Mouse (Mus musculus) intestine, postnatal 0 days (tissue): ENCODE measurements at regions not wholly inside any gene's neighbourhood (a gene's known extent, or its start where the extent isn't known, plus 50 kb on each side); places are given as distances from the start of the nearest gene placed in this dataset.

ENCODE experiments used
- ATAC-seq: fragments of 200-750 bp; cut with Nextera tagmentation; 2 replicates; pipeline ENCODE4 v1.8.0; 2017; ENCODE audit warnings: mild to moderate bottlenecking, moderate TSS enrichment, moderate library complexity
- H3K27ac ChIP-seq: fragments of 300-500 bp; sonication (generic); 2 replicates; pipeline ENCODE4 v1.5.1; 2014; ENCODE audit warnings: mild to moderate bottlenecking, low read depth, low read length, moderate library complexity
- H3K27me3 ChIP-seq: fragments of 300-500 bp; sonication (generic); replicated peaks from 2 replicates; pipeline ENCODE4 v1.6.1; 2014; ENCODE audit warnings: low read length, mixed read lengths; ENCODE audit not compliant: control insufficient read depth, insufficient read depth
- H3K36me3 ChIP-seq: fragments of 300-500 bp; sonication (generic); 2 replicates; pipeline ENCODE4 v1.6.1; 2014; ENCODE audit warnings: mild to moderate bottlenecking, moderate library complexity; ENCODE audit not compliant: control insufficient read depth, insufficient read depth
- H3K4me1 ChIP-seq: fragments of 300-500 bp; sonication (generic); replicated peaks from 2 replicates; pipeline ENCODE4 v1.6.1; 2014; ENCODE audit warnings: antibody characterized with exemption, low read length, mixed read lengths; ENCODE audit not compliant: control insufficient read depth, insufficient read depth
- H3K4me2 ChIP-seq: fragments of 300-500 bp; sonication (generic); replicated peaks from 2 replicates; pipeline ENCODE4 v1.6.1; 2014; ENCODE audit warnings: low read depth, mild to moderate bottlenecking, moderate library complexity
- H3K4me3 ChIP-seq: fragments of 300-500 bp; sonication (generic); 2 replicates; pipeline ENCODE4 v1.5.1; 2014; ENCODE audit warnings: low read depth, low read length
- H3K9ac ChIP-seq: fragments of 300-500 bp; sonication (generic); 2 replicates; pipeline ENCODE4 v1.6.1; 2014; ENCODE audit warnings: mild to moderate bottlenecking, low read depth, low read length
- H3K9me3 ChIP-seq: fragments of 300-500 bp; sonication (generic); 2 replicates; pipeline ENCODE4 v1.6.1; 2016; ENCODE audit warnings: mixed run types; ENCODE audit not compliant: control insufficient read depth
- CTCF ChIP-seq: sonication (generic); IDR thresholded peaks from 2 replicates; pipeline ENCODE4 v1.5.1; 2016; ENCODE audit warnings: low read depth, mild to moderate bottlenecking, control low read depth, antibody characterized with exemption, moderate library complexity
- WGBS: fragments of 180-500 bp; shearing (Covaris S2); extraction: QIAGEN DNeasy Blood & Tissue Kit; methylation state at CpG from one replicate; pipeline ENCODE4 v1.1.7; 2014; 5-methylcytosine and 5-hydroxymethylcytosine counted together

DNA sequence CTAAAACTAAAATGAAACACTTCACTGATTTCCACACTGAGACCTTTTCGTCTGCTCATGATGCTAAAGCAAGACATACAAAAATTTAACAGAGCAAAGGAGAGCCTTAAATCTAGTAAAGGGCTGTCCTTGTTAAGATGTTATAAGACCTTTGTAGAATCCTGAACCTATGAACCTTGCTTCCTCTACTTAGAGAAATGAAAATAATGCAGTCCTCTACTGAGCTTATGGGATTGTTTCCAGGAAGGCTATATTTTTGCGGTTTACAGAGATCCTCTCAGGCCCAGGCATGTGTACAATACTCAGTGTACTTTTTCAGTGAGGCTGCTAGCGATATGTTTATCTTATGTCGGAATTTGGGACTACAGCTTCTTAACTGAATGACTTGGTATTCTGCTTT lies 558.5 kb upstream of the Flrt2 start:
- H3K4me1 ChIP-seq: no peaks in the 10 kb centered on the region
- H3K4me2 ChIP-seq: no peak overlapping the region
- no peaks in the 10 kb centered on the region for H3K27me3 ChIP-seq
- no peak overlapping the region for H3K27ac ChIP-seq
- H3K36me3 ChIP-seq: no peaks in the 10 kb centered on the region
- 66% methylated on average over 4 of the region's 4 CpGs for WGBS
- no peak for ATAC-seq
- no peaks in the 10 kb centered on the region for H3K9me3 ChIP-seq
- H3K4me3 ChIP-seq: no peak overlapping the region
- TF ChIP-seq CTCF: no peak
- H3K9ac ChIP-seq: no peak overlapping the region

- no peaks in the 10 kb centered on the region for H3K36me3 ChIP-seq
- H3K9ac ChIP-seq: no peak overlapping the region
- no peaks in the 10 kb centered on the region for H3K4me1 ChIP-seq
- H3K4me2 ChIP-seq: no peak overlapping the region
- no peak overlapping the region for H3K27ac ChIP-seq
- H3K27me3 ChIP-seq: no peaks in the 10 kb centered on the region
- no peak for TF ChIP-seq CTCF
- H3K4me3 ChIP-seq: no peak overlapping the region
- no peaks in the 10 kb centered on the region for H3K9me3 ChIP-seq
- no peak for ATAC-seq
- 68% methylated on average over 2 of the region's 2 CpGs for WGBS
Observed at GRCm38 (mm10) chr12:95138167-95138566, 553.9 kb upstream of the Flrt2 start.

DNA sequence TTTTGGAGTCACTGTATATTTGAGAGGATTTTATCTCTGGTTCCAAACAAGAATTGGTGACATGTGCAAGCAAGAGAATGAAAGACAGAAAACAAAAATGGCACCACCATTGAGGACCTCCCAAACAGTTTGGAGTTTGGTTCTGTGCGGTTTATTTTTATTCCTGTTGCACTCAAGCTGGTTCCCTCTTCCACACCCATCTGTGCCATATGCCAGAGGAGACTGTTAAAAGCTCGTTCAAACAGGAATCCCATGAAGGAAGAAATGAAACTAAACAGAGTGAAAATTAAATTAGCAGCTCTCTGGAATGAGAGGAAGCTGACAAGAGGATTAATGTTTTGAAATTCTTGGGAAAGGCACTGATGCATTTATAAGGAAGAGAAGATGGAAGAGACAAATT lies 521.0 kb upstream of the Flrt2 start:
- no peak overlapping the region for H3K27ac ChIP-seq
- H3K36me3 ChIP-seq: no peaks in the 10 kb centered on the region
- no peaks in the 10 kb centered on the region for H3K4me1 ChIP-seq
- H3K4me3 ChIP-seq: no peak overlapping the region
- no peak overlapping the region for H3K4me2 ChIP-seq
- H3K9me3 ChIP-seq: no peaks in the 10 kb centered on the region
- no peaks in the 10 kb centered on the region for H3K27me3 ChIP-seq
- TF ChIP-seq CTCF: no peak
- no peak overlapping the region for H3K9ac ChIP-seq
- 55% methylated on average over 2 of the region's 2 CpGs for WGBS
- ATAC-seq: no peak

- Histone ChIP-seq H3K4me1 (no peaks in the 10 kb centered on the region), H3K27ac (no peak overlapping the region), H3K9ac (no peak overlapping the region), H3K27me3 (no peaks in the 10 kb centered on the region), H3K4me3 (no peak overlapping the region), H3K4me2 (no peak overlapping the region), H3K36me3 (no peaks in the 10 kb centered on the region), H3K9me3 (no peaks in the 10 kb centered on the region)
- TF ChIP-seq CTCF: no peak
- ATAC-seq: no peak
- WGBS: 97% methylated on average over 1 of the region's 1 CpGs
Observed at GRCm38 (mm10) chr12:95173810-95174402, 518.1 kb upstream of the Flrt2 start.

DNA sequence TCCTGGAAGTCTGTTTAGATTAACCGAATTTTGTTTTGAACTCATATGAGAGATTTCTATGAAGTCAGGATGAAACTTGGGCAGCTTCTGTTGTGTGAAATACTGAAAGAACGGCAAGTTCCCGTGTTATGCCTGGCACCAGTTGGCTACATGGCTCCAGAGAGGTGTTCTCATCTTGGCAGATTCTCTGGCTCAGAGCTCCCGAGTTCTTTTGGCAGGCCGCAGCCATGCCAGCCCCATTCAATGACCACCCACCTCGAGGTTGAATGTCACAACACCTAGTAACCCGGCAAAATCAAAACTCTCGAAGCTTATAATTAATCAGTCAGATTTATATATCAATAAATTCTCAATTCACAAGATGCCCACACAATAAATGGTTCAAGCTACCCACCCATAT lies 489.5 kb upstream of the Flrt2 start:
- no peaks in the 10 kb centered on the region for H3K4me1 ChIP-seq
- H3K27ac ChIP-seq: no peak overlapping the region
- no peak overlapping the region for H3K9ac ChIP-seq
- no peaks in the 10 kb centered on the region for H3K27me3 ChIP-seq
- no peaks in the 10 kb centered on the region for H3K36me3 ChIP-seq
- 92% methylated on average over 8 of the region's 8 CpGs for WGBS
- no peak for TF ChIP-seq CTCF
- ATAC-seq: no peak
- H3K9me3 ChIP-seq: no peaks in the 10 kb centered on the region
- H3K4me3 ChIP-seq: no peak overlapping the region
- no peak overlapping the region for H3K4me2 ChIP-seq

DNA sequence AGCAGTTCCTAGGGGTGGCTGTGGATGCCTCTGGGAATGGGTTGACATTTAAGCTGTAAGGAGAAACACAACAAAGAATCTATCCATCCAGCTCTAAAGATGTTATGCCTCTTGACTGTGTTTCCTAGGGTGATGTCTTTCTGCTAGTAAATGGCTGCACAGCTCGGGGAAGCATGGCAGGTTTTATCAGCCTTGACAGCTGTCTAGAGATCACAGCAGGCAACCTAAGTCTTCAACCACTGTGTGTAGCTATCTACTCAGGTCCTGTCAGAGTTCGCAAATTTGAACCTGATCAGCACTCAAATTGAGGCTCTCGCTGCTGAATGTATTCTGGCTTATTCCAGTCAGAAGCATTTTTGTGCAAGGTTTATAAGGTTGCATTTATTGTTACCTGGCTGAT lies 486.9 kb upstream of the Flrt2 start:
- Histone ChIP-seq H3K4me1 (no peaks in the 10 kb centered on the region), H3K4me2 (no peak overlapping the region), H3K4me3 (no peak overlapping the region), H3K27me3 (no peaks in the 10 kb centered on the region), H3K9ac (no peak overlapping the region), H3K9me3 (no peaks in the 10 kb centered on the region), H3K27ac (no peak overlapping the region), H3K36me3 (no peaks in the 10 kb centered on the region)
- no peak for ATAC-seq
- 83% methylated on average over 3 of the region's 3 CpGs for WGBS
- no peak for TF ChIP-seq CTCF
